Mouse (Mus musculus) ovary, adult 18-20 months (tissue): Measurements from ENCODE around the gene Serpina3n.
"Not testable (repeated sequence)": the region's sequence is repeated elsewhere in the genome, so short reads cannot be mapped to it uniquely, and the experiment has no call there.

Experiments used
- DNase-seq: peaks from one replicate; pipeline ENCODE4 v3.0.0; 2022; ENCODE audit warnings: low spot score, mixed read lengths

Serpina3n gene

DNA sequence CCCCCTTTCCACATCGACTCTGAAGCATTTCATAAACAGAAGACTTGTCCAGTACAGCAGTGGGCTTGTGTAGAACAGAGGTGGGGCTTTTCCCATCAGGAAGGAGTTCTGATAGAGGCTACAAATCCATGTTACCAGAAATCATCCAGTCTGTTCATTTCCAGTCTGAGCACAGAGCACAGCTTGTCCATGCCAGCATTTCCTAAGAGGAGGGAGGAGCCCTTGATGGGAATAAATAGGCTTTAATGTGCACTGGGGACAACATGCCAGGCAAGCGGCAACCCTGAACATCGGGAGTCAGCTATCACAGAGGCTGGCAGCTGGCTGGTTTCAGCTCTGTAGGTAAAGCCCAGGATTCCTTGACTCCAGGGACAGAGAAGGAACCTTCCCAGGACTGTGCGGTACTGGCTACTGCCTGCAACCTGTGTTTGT, at the start of gene Serpina3n:
TSS of gene Serpina3n (plus strand) at position 276 of the 432 bp plus-strand sequence.
- no peak for DNase-seq

DNA sequence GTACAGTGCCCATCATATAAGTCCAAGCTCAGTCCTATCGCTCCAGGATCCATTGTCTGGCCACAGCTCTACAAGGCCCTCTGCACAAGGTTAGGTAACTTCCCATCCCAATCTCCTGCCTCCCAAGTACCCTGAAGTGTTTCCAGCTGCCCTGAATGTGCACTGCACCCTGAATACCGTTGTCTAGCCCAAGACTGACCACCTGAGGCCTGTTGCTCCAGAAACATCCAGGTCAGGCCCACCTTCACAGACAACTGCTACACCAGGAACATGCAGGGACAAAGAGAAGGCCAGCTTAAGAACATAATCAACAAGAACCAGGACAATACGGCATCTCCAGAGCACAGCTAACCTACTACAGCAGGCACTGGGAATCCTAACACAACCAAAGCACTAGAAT, 36.5 kb upstream of the Serpina3n start:
- no peak for DNase-seq

DNA sequence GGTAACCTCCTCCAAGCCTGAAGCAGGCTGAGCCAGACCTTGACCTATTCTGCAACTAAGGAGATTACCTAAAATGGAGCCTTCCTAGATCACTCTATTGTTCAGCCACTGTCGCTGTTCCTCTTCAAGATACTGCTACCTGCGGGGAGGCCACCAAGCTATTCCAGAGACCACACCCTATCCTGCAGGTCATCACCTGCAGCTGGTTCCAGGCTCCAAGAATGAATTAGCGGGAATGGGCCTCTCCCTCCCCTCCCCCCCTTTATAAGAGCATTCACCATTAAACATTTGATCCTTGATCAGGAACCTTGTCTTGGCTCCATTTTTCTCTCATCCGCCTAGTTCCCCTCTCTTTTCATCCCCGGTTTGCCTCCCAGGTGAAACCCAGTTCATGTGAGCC, 29.4 kb upstream of the Serpina3n start:
- not testable (repeated sequence) for DNase-seq

DNA sequence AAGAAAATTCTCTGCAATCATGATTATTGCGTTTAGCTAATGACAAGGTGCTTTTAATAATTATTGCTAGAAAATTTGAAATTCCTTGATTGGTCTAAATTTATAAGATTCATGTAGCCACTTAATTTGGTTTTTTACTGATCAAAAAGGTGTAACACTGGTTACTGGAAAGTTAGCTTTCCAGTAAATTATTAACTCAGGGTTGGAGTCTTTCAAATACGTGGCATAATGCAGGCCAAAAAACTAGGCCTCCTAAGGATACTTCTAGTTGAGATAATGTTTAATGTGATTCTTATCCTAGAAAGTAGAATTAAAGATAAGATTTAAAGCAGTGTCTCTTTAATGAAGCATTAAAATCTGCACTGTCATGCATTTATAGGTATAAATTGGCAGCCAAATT, 28.2 kb upstream of the Serpina3n start:
- not testable (repeated sequence) for DNase-seq

DNA sequence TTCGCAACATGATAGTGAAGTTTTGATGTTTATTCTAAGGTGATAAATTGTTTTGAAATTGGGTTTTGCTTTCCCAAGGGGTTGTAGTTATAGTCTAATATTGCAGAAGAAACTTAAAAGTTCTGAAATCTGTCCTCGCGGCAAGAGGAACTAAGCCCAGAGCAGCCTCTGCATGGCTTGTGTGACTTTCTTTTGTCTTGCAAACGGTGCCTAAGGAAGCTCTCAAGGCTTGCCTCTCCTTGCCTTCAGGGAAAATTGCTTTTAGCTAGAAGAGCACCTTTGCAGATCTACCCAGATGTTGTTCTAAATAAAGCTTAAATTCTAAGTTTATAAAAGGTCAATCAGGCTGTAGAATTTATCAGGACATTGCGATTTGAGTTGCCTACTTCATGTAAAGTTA, 27.7 kb upstream of the Serpina3n start:
- not testable (repeated sequence) for DNase-seq

DNA sequence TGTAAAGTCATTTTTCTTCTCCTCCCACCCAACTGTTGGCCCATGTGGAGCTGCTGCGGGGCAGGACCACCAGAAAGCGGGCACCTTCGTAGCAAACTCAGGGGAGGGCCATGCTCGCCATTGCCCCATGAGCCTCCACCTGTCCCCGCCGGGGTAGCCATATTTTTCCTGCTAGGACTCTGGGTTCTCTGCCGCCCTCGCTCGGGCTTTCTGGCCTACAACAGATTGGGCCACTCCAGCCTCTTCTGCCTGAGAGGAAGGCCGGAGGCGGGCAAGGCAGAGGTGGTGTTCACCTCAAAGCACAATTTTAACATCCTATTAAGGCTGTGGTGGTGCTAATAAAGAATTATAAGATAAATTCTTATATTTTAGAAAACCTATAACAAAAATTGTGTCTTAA, 26.7 kb upstream of the Serpina3n start:
- no peak for DNase-seq

DNA sequence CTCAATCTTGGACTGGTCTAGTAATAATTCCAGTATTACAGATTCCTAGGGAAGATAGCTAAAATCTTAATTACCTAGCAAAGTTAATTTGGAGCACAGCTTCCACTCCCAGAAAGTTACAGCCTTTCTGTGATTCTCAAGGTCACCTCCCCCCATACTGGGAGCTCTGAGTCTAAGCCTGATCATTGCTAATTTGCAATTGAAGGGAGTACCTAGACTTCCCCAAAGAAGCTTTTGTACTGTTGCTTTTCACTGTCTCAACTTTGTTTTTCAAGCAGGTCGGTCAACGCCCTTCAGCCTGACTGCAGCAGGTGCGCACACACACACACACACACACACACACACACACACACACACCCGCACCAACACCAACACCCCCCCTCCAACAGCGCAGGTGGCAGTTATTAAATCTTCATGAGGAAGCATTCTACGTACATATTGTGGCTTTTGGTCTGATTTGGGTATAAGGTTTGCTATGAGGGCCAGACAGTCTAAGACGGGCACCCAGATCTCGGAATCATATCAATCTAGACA, 25.4 kb upstream of the Serpina3n start:
- DNase-seq, result not testable (repeated sequence)

DNA sequence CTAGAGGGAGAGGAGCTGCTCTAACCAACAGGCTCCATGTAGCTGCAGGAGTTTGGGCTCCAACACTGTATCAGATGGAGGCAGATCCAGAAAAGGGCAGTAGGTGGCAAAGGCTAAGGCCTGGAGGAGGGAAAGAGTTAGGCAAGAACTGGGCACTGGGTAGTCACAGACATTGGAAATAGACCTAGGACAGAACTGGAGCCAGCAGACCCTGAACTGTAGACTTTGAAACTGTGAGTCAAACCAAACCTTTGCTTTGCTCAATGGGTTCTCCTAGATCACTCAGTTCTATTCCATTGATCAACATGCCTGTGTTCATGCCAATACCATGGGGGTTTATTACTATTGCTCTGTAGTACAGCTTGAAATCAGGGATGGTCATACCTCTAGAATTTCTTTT, 20.5 kb upstream of the Serpina3n start:
- not testable (repeated sequence) for DNase-seq

DNA sequence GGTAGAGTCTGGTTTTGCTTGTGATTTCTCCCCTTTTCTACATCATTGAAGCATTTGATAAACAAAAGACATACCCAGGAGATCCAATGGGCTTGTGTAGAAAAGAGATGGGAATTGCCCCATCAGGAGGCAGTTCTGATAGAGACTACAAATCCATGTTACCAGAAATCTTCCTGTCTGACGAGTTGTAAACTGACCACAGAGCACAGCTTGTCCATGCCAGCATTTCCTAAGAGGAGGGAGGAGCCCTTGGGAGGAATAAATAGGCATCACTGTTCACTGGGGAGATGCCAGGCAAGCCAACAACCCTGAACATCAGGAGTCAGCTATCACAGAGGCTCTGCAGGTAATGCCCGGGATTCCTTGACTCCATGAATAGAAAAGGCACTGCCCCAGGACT, 19.7 kb upstream of the Serpina3n start:
- DNase-seq, result not testable (repeated sequence)

DNA sequence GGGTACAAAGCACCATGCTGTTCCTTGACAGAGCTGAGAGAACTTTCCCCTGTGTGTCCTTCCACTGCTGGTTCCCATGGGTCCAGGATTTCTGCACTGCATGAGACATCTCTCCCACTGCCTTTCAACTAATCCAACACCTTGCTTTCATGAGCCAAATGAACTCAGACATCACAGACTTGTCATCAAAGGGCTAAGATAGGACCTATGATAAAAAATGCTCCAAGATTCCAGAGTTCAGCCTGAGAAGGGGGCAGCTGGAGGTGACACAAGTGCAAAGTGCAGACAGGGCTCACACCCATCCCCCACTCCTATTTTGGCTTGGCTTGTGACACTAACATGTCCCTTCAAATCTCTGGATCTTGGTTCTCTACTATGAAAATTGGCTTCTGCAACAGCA, 18.1 kb upstream of the Serpina3n start:
- DNase-seq, result no peak

DNA sequence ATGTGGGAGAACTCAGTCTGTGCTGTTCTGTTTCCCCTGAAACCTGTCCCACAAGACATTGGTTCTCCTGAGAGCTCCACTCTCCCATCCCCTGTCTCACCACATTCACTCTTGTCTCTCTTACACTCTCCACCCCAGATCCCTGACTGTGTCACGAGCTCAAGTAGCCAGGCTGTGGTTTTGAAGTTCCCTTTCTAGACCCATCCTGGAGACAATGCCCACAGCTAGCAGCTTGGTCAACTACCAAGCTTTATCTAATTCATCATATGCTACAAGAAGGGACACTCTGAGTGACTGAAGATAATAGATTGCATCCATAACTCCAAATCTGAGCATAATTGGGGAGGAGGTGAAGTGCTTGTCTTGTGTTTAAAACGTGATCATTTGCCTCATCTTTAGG, 15.5 kb upstream of the Serpina3n start:
- DNase-seq, result not testable (repeated sequence)

DNA sequence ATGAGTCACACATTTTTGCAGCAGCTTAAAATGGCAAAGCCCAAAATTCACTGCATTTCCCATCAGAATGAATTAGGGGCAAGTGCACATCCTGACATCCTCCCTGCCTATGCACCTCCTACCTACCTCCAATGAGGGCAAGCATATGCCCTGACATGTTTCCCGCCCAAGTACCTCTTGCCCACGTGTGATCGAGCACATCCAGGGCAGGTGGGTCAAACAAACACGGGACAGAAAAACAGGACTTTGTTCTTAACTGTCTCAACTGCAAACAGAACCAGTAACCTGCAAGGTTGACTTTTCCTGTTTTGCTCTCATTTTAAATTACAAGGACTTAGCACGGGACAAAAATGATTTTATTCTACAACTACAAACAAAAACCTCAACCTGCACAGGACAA, 2.6 kb upstream of the Serpina3n start:
- no peak for DNase-seq

DNA sequence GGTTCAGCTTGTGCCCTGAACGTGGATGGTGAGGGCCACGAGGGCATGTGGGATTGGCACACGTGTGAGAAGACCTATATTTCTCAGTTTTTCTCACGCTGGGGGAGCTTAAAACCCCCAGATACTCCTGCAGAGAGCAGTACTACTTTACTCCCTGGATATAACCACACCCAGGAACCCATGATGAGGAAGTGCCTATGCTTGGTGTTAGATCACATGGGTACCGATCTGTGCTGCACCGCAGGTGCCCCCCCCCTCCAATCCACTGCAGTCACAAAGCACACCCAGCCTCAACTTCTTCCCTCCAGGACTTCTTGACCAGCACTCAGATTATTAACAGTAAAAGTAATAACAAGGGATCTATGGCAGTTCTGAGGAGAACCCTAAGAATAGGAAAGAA, 6.0 kb downstream of the Serpina3n start:
- no peak for DNase-seq

DNA sequence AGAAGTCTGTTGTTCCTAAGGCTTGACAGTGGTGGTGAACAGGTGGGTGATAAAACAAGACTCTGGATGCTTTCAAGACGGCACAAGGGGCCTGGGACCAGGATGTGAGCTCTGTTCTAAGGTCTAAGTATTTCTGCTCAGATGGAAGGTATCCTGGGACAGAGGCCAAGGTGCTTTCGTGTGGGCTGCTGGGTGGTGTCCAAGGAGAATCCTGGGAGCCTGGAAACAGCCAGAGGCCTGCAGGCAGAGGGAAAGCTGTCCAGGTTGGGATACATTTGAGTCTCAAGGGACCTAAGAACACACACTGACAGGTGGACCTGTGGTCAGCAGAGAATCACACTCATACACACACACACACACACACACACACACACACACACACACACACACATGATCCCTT, 8.0 kb downstream of the Serpina3n start:
- no peak for DNase-seq

DNA sequence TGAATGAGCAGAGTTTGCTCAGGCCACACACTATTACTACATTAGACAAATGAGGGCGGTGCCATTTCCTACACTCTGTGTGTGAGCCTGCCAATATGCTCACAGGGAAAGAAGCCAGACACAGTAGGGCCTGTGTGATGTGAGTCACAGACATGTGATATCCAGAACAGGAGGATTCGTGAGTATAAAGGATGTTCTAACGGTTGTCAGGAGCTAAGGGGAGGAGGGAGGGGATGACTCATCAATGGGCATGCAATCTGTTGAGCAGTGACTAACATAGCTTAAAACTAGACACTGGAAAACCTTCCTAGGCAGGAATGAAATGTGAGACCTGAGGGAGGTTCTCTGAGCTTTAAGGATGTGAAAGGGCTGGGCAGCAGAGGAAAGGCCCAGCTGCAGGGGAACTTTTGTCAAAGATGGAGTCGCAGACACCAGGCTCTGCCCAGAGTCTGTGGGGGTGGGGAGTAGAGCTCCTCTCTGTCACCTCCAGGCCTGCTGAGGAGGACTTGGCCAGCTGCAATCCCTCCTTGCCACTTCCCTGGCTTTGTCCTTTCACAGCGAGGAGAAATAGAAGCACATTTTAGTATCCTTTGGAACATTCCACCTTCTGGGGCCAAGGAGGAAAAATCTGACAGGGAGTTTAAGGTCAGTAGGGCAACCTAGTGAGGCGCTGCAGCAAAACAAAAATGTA, 9.2 kb downstream of the Serpina3n start:
- DNase-seq, result peak; percentile 18

DNA sequence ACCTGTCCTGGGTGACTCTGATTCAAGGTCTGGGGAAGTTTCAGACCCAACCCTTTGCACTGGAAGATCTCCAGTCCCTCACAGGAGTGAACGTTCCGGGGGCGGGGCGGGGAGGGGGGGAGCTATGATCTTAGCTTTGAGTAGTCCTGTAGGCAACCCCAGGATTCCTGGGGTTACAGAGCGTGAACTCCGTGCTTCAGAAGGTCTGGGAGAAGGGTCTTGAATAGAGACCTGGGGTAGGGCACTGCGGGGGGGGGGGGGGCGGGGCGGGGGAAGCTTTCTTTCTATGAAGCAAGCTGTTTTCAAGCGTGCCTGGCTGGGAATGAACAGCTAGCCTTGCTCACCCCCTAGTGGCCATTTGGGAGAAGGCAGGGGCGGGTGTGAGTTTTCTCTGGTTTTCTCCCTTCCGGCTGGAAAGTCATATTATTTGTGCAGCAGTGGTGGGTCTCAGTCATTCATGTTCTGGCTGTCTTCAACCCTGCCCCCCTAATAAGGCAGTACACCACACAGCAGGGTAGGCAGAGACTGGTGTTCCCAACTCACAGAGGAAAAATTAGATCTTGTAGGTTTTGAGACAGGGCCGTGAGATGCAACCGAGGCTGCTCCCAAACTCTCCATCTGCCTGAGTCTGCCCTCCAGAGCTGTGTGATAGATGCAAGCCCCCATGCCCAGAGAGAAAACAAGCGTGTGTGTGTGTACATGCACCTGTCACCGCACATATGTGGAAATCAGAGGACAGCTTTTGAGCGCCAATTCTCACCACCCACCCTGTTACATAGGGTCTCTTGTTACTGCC, 12.0 kb downstream of the Serpina3n start:
- peak; percentile 49 for DNase-seq

DNA sequence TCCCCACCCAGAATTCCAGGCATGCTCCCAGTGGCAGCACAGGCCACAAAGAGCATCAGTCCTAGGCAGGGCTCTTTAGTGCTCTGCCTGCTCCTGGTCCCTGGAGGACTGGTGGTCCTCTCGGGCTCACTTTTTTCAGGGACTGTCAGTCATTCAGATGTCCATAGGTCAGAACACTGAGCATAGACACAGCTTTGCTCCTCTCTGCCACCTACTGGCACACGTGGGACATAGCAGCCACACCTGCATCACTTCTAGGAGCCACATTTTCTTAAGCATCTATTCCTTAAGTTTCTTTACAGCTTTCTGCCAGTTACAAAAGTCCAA, 12.6 kb downstream of the Serpina3n start:
- no peak for DNase-seq

DNA sequence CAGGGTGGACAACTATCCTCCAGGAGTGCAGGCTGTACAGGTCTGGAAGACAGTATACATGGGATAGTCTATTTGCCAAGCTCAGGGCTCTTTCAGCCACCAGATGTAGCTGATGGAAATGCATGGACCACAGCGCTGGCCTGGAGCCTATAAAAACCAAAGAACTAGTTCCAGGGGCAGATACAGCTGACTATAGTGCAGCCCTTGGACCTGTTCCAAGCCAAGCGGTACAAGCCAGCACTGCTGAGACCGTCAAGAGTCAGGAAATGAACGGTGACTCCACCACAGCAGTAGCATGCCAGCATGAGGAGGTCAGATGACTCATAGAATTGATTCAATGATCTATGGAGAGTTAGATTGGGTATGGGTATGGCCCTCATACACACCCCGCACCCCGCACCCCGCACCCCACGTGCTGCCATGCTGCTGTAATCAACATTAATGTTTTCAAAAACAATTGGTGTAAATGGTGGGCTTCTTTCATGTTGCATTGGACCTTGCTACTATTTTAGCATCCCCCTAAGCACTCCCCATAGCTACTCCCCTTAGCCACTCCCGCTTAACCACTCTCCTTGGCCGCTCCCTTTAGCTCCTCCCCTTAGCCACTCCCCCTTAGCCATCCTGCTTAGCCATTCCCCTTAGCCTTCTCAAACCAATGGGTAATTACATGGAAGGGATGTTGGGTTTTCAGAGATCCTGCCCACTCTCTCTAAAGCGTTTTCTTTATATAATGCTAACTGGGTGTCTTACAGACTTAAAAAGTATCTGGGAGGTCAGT, 16.3 kb downstream of the Serpina3n start:
- peak; percentile 12 for DNase-seq

DNA sequence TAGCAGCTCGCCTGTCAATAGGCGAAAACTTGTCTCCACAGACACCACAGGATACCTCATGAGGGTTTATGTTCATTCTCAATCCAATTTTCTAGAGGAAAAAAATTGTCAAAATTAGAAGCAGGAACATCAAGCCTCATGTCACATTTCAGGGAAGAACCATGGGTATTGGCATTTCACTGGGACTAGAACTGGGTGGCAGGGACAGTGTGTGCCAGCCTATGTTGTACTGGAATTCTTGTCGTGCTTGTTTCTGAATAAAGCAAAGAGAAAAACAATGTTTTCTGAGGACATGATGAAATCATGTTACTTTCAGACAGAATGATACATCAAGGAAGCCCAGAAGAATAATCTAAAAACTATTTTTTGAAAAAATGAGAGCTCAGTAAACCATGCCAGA, 19.1 kb downstream of the Serpina3n start:
- DNase-seq, result no peak

DNA sequence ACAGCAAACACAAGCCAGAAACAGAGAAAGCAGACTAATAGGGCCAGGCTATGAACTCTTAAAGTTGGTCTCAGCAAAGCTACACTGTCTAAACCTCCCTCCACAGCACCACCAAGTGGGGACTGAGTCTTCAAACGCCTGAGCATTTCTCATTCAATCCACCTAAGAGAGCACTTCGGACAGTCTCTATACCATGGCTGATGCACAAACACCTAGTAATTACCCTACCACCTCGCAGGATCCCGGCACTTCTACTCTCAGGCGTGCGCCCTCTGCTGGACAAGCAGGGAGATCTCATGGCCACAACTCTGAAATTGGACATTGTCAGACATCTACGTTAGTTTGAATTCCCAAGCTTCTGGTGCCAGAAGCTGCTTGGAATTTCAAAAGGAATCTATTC, 20.4 kb downstream of the Serpina3n start:
- no peak for DNase-seq

DNA sequence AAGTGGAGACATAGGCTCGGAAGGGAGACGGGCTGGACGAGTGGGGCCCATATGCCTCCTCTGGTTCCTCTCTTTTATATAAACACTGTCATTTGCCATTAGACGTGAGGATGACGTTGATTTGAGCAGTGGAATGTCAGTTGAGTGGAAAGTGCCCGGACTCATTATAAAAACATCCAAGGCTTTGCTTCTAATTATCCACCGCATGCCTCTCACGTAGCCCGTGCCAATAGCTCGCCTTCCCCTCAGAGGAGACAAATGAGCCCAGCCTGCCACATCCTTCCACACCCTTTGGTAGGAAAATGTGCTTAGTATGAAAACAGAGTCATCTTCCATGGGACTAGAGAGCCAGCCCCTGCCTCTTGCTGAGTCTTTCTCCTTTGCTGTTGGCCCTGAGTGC, 24.8 kb downstream of the Serpina3n start:
- DNase-seq, result no peak

DNA sequence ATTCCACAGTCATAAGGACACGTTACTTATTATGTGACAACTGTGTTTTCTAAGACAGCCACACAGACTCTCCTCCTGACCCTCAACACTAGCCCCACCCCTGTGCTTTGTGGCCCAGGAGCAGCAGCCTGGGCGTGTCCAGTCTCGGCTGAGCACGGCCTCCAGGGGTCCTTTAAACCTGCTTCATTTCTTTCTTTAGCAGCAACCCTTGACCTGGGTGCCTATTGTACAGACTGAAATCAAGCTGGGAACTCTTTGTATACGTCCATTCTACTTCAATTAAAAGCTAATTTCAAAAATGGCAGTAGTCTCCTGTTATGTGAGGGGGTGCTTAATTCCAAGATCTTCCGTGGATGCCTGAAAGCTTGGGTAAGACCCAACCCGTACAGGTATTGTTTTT, 26.7 kb downstream of the Serpina3n start:
- no peak for DNase-seq
